Mouse (Mus musculus) stomach, embryonic 14.5 days (tissue): ENCODE measurements around the gene Ccdc28b. TPM values are rescaled to one million over a fixed set of nuclear protein-coding genes. Genes with fewer than 3 reads are reported as not detected.

Experiments
- ATAC-seq: fragments of 200-750 bp; cut with Nextera tagmentation; 2 replicates; pipeline ENCODE4 v1.8.0; 2017; ENCODE audit warnings: low read depth, moderate TSS enrichment; ENCODE audit not compliant: insufficient number of reproducible peaks, insufficient read depth, low FRiP score
- H3K27ac ChIP-seq: fragments of 300-500 bp; sonication (generic); 2 replicates; pipeline ENCODE4 v1.5.1; 2014; ENCODE audit warnings: mild to moderate bottlenecking, low read length, moderate library complexity, mixed read lengths
- H3K27me3 ChIP-seq: fragments of 300-500 bp; sonication (generic); 2 replicates; pipeline ENCODE4 v1.6.1; 2014; ENCODE audit warnings: low read length, control low read depth, mixed read lengths; ENCODE audit not compliant: control insufficient read depth, insufficient read depth
- H3K36me3 ChIP-seq: fragments of 300-500 bp; sonication (generic); 2 replicates; pipeline ENCODE4 v1.6.1; 2014; ENCODE audit warnings: mild to moderate bottlenecking, control low read depth, low read length, moderate library complexity, mixed read lengths; ENCODE audit not compliant: control insufficient read depth, insufficient read depth
- H3K4me1 ChIP-seq: fragments of 300-500 bp; sonication (generic); 2 replicates; pipeline ENCODE4 v1.6.1; 2014; ENCODE audit warnings: low read length, control low read depth, mixed read lengths; ENCODE audit not compliant: control insufficient read depth, insufficient read depth
- H3K4me2 ChIP-seq: fragments of 300-500 bp; sonication (generic); replicated peaks from 2 replicates; pipeline ENCODE4 v1.6.1; 2014; ENCODE audit warnings: low read depth, low read length, control low read depth
- H3K4me3 ChIP-seq: fragments of 300-500 bp; sonication (generic); 2 replicates; pipeline ENCODE4 v1.5.1; 2014; ENCODE audit warnings: low read depth, low read length, control low read depth
- H3K9ac ChIP-seq: fragments of 300-500 bp; sonication (generic); replicated peaks from 2 replicates; pipeline ENCODE4 v1.6.1; 2014; ENCODE audit warnings: low read depth, mild to moderate bottlenecking, control low read depth, low read length, moderate library complexity, mixed read lengths
- H3K9me3 ChIP-seq: fragments of 300-500 bp; sonication (generic); 2 replicates; pipeline ENCODE4 v1.6.1; 2016; ENCODE audit warnings: low read depth, low read length, control low read depth; ENCODE audit not compliant: control insufficient read depth
- WGBS: fragments of 180-500 bp; shearing (Covaris S2); extraction: QIAGEN DNeasy Blood & Tissue Kit; methylation state at CpG from one replicate; pipeline ENCODE4 v1.1.7; 2014; 5-methylcytosine and 5-hydroxymethylcytosine counted together
- polyA plus RNA-seq: library from polyadenylated mRNA; unstranded; fragments of >200 nt; fragmentation: Nextera tagmentation; extraction: Ambion mirVana; gene quantifications from 2 replicates; pipeline ENCODE4 v1.2.1, GENCODE M21; 2014

The Ccdc28b gene
- polyA plus RNA-seq, 1 experiment from 2014 or later, result 52.9 TPM

- Histone ChIP-seq H3K4me2 (no peak within 1 kb of the TSS), H3K27ac (no peak within 1 kb of the TSS), H3K4me3 (no peak within 1 kb of the TSS), H3K9me3 (no peaks in the 10 kb centered on the region), H3K36me3 (no peaks in the 10 kb centered on the region), H3K27me3 (no peaks in the 10 kb centered on the region), H3K9ac (no peak within 1 kb of the TSS), H3K4me1 (0 out of 2 replicates have a peak, but pooled peaks cover 6% of the 10 kb centered on the region)
- ATAC-seq, result no peak
- WGBS, result 92% methylated on average over 8 of the region's 8 CpGs
Measured at GRCm38 (mm10) chr4:129573430-129573829, 50.3 kb downstream of the Ccdc28b start, which contains the start of gene Lck. TSS of gene Lck (minus strand) at chr4:129573641.

- Histone ChIP-seq H3K4me1 (0 out of 2 replicates have a peak, but pooled peaks cover 6% of the 10 kb centered on the region), H3K36me3 (no peaks in the 10 kb centered on the region), H3K9me3 (no peaks in the 10 kb centered on the region), H3K27ac (no peak overlapping the region), H3K4me3 (no peak overlapping the region), H3K27me3 (no peaks in the 10 kb centered on the region), H3K4me2 (no peak overlapping the region), H3K9ac (no peak overlapping the region)
- ATAC-seq, result no peak
- 92% methylated on average over 4 of the region's 4 CpGs for WGBS
Measured at GRCm38 (mm10) chr4:129573093-129573370, 50.7 kb downstream of the Ccdc28b start.

- no peak overlapping the region for H3K4me3 ChIP-seq
- no peaks in the 10 kb centered on the region for H3K36me3 ChIP-seq
- no peak overlapping the region for H3K27ac ChIP-seq
- H3K27me3 ChIP-seq, result no peaks in the 10 kb centered on the region
- H3K9ac ChIP-seq, result no peak overlapping the region
- no peak for ATAC-seq
- no peaks in the 10 kb centered on the region for H3K9me3 ChIP-seq
- 0 out of 2 replicates have a peak, but pooled peaks cover 6% of the 10 kb centered on the region for H3K4me1 ChIP-seq
- H3K4me2 ChIP-seq, result no peak overlapping the region
- 78% methylated on average over 13 of the region's 13 CpGs for WGBS
Measured at GRCm38 (mm10) chr4:129572236-129573092, 51.3 kb downstream of the Ccdc28b start.

GRCm38 (mm10) chr4:129571551-129572084 lies 52.1 kb downstream of the Ccdc28b start:
- no peak overlapping the region for H3K27ac ChIP-seq

GRCm38 (mm10) chr4:129570028-129570427 lies 53.7 kb downstream of the Ccdc28b start:
- WGBS, result 84% methylated on average over 6 of the region's 6 CpGs
- H3K4me2 ChIP-seq, result no peak overlapping the region
- H3K4me1 ChIP-seq, result 0 out of 2 replicates have a peak, but pooled peaks cover under 1% of the 10 kb centered on the region
- no peak overlapping the region for H3K27ac ChIP-seq
- no peak for ATAC-seq
- no peak overlapping the region for H3K9ac ChIP-seq
- no peak overlapping the region for H3K4me3 ChIP-seq
- no peaks in the 10 kb centered on the region for H3K36me3 ChIP-seq
- H3K27me3 ChIP-seq, result no peaks in the 10 kb centered on the region
- no peaks in the 10 kb centered on the region for H3K9me3 ChIP-seq

More at GRCm38 (mm10) chr4:129571551-129572084, 52.1 kb downstream of the Ccdc28b start:
- Histone ChIP-seq H3K4me1 (0 out of 2 replicates have a peak, but pooled peaks cover 6% of the 10 kb centered on the region), H3K9ac (no peak overlapping the region), H3K4me3 (no peak overlapping the region), H3K9me3 (no peaks in the 10 kb centered on the region), H3K36me3 (no peaks in the 10 kb centered on the region), H3K27me3 (no peaks in the 10 kb centered on the region), H3K4me2 (no peak overlapping the region)
- WGBS, result 69% methylated on average over 8 of the region's 8 CpGs
- no peak for ATAC-seq

Other genes starting within 250 kb of the Ccdc28b start
- 14.1 and 14.8 TPM in 2 replicates for gene Zbtb8a, start 245.8 kb downstream of the Ccdc28b start, polyA plus RNA-seq
- gene Zbtb8b, start 183.1 kb downstream of the Ccdc28b start, polyA plus RNA-seq, result 1.1 and 2.2 TPM in 2 replicates
- 25.6 and 25.7 TPM in 2 replicates for gene Bsdc1, start 162.4 kb downstream of the Ccdc28b start, polyA plus RNA-seq
- not detected in 2 replicates for gene Tssk3, start 132.9 kb downstream of the Ccdc28b start, polyA plus RNA-seq
- gene Fam229a, start 132.8 kb downstream of the Ccdc28b start, polyA plus RNA-seq, result not detected in 2 replicates
- 616 and 618 TPM in 2 replicates for gene Marcksl1, start 110.4 kb downstream of the Ccdc28b start, polyA plus RNA-seq
- 210 and 217 TPM in 2 replicates for gene Hdac1, start 81.2 kb downstream of the Ccdc28b start, polyA plus RNA-seq
- gene Lck, start 50.3 kb downstream of the Ccdc28b start, polyA plus RNA-seq, result 7.5 and 9.5 TPM in 2 replicates
- gene Fam167b, start 45.4 kb downstream of the Ccdc28b start, polyA plus RNA-seq, result 2.9 and 3.7 TPM in 2 replicates
- gene Eif3i, start 23.3 kb downstream of the Ccdc28b start, polyA plus RNA-seq, result 316 TPM in 2 replicates
- 206 and 226 TPM in 2 replicates for gene Tmem234, start 23.3 kb downstream of the Ccdc28b start, polyA plus RNA-seq
- gene Dcdc2b, start 9.7 kb downstream of the Ccdc28b start, polyA plus RNA-seq, result 2.8 and 3.8 TPM in 2 replicates
- gene Iqcc, start 4.8 kb downstream of the Ccdc28b start, polyA plus RNA-seq, result 26.2 and 26.9 TPM in 2 replicates
- 91.9 and 94.4 TPM in 2 replicates for gene Txlna, start 17.1 kb upstream of the Ccdc28b start, polyA plus RNA-seq
- gene Kpna6, start 48.8 kb upstream of the Ccdc28b start, polyA plus RNA-seq, result 12.0 and 14.4 TPM in 2 replicates
- gene Tmem39b, start 72.9 kb upstream of the Ccdc28b start, polyA plus RNA-seq, result 27.6 and 27.7 TPM in 2 replicates
- gene Khdrbs1, start 118.4 kb upstream of the Ccdc28b start, polyA plus RNA-seq, result 95.5 and 103 TPM in 2 replicates
- 252 and 294 TPM in 2 replicates for gene Ptp4a2, start 187.3 kb upstream of the Ccdc28b start, polyA plus RNA-seq